Mouse (Mus musculus): Measurements from ENCODE around the gene Dhx15.

- TF ChIP-seq TAL1 (IDR thresholded peaks at IDR 0.05; ENCODE audit: low read length) (no peak), GATA1 (IDR thresholded peaks at IDR 0.05; ENCODE audit: low read length) (no peak)
These were observed 810 bp upstream of the Dhx15 start for GRCm38 (mm10) chr5:52191180-52191468.

All from erythroblast, embryonic 14.5 days (primary cell).